9 mouse cellular contexts compared by ENCODE assay signal in genomic region chr11:100713174-100713573, GRCm38 (mm10). TPM values are rescaled to one million over a fixed set of nuclear protein-coding genes. Genes with fewer than 3 reads are reported as not detected.
A peak's percentile ranks its signal among the peaks of the same experiment; 100 is the strongest.
DNase-seq lines count a peak whose midpoint lies in the region; ATAC-seq and TF ChIP-seq lines count a peak whose summit lies in the region.
"Had no signal": no experiment of that assay in that cellular context is flagged by ENCODE, and none has a peak within 500 bp of the region (broad histone marks: within the 10 kb centered on the region; RNA-seq: fewer than 3 reads in every experiment).

No protein-coding gene starts in this region.

- H3K36me3 ChIP-seq in kidney, embryonic 16.5 days (ENCODE audit: insufficient read depth, low read length), result peaks cover 43% of the 10 kb centered on the region
- H3K36me3 ChIP-seq in hindbrain, embryonic 14.5 days (replicated peaks; ENCODE audit: control insufficient read depth, insufficient read depth), result peaks cover 54% of the 10 kb centered on the region
- H3K36me3 ChIP-seq in midbrain, postnatal 0 days (ENCODE audit: insufficient read depth, low read length), result peaks cover 38% of the 10 kb centered on the region

- TF ChIP-seq CTCF in cortical plate, adult 2 months (IDR thresholded peaks at IDR 0.05; ENCODE audit: extremely low read depth, insufficient read depth, low read length), result no peak
- no peak for TF ChIP-seq CTCF in midbrain, postnatal 0 days (IDR thresholded peaks at IDR 0.05)

- H3K4me1 ChIP-seq in kidney, embryonic 16.5 days (ENCODE audit: insufficient read depth, low read length), result peaks cover 29% of the 10 kb centered on the region
- H3K4me1 ChIP-seq in cortical plate, adult 2 months (ENCODE audit: control insufficient read depth, insufficient read depth, low read length), result peaks cover 5% of the 10 kb centered on the region; the same call in 1 of the 2 replicates
- H3K4me1 ChIP-seq in hindbrain, embryonic 14.5 days (replicated peaks; ENCODE audit: control insufficient read depth, insufficient read depth, low read length), result peaks cover 13% of the 10 kb centered on the region
- peaks cover 8% of the 10 kb centered on the region; the same call in 1 of the 2 replicates for H3K4me1 ChIP-seq in midbrain, postnatal 0 days (ENCODE audit: insufficient read depth, low read length)

- peak overlapping the region; percentile 58; the same call in 1 of the 2 replicates for H3K9ac ChIP-seq in kidney, embryonic 16.5 days (replicated peaks; ENCODE audit: low read length)
- H3K9ac ChIP-seq in hindbrain, embryonic 14.5 days, result 0 out of 2 replicates have a peak overlapping the region, but pooled peaks have one; percentile 39
- H3K9ac ChIP-seq in midbrain, postnatal 0 days (replicated peaks; ENCODE audit: low read length, poor library complexity, severe bottlenecking), result peak overlapping the region; percentile 46; the same call in 1 of the 2 replicates

- WGBS in kidney, embryonic 16.5 days, result 67% methylated on average over 4 of the region's 4 CpGs
- 63% methylated on average over 4 of the region's 4 CpGs for WGBS in hindbrain, embryonic 14.5 days
- WGBS in midbrain, postnatal 0 days, result 79% methylated on average over 4 of the region's 4 CpGs

- H3K4me2 ChIP-seq in kidney, embryonic 16.5 days (replicated peaks; ENCODE audit: low read depth, low read length), result peak overlapping the region; percentile 55
- H3K4me2 ChIP-seq in hindbrain, embryonic 14.5 days (replicated peaks), result peak overlapping the region; percentile 35; the same call in 1 of the 2 replicates
- H3K4me2 ChIP-seq in midbrain, postnatal 0 days (ENCODE audit: low read depth, low read length, poor library complexity, severe bottlenecking), result no peak overlapping the region

- H3K4me3 ChIP-seq in kidney, embryonic 16.5 days (ENCODE audit: low read length), result peak overlapping the region; percentile 31; the same call in 1 of the 2 replicates
- H3K4me3 ChIP-seq in cortical plate, adult 2 months (ENCODE audit: insufficient read depth, low read length), result no peak overlapping the region
- no peak overlapping the region for H3K4me3 ChIP-seq in hindbrain, embryonic 14.5 days (replicated peaks; ENCODE audit: low read length)
- H3K4me3 ChIP-seq in midbrain, postnatal 0 days (ENCODE audit: low read depth, low read length), result no peak overlapping the region

- no peaks in the 10 kb centered on the region for H3K27me3 ChIP-seq in kidney, embryonic 16.5 days (ENCODE audit: insufficient read depth, low read length)
- no peaks in the 10 kb centered on the region for H3K27me3 ChIP-seq in hindbrain, embryonic 14.5 days (ENCODE audit: control insufficient read depth, insufficient read depth, low read length)
- H3K27me3 ChIP-seq in midbrain, postnatal 0 days (ENCODE audit: insufficient read depth, low read length), result no peaks in the 10 kb centered on the region

- no peak for TF ChIP-seq POLR2A in cortical plate, adult 2 months (IDR thresholded peaks at IDR 0.05; ENCODE audit: extremely low read depth, insufficient read depth, low read length)

- no peak for DNase-seq in kidney, adult 8-10 months
- no peak for DNase-seq in hindbrain, embryonic 14.5 days (ENCODE audit: low spot score)
- DNase-seq in midbrain, postnatal 0 days (ENCODE audit: low spot score), result no peak
- no peak for DNase-seq in gastrocnemius, postnatal 4 days (ENCODE audit: low spot score in 2 of 2)
- no peak for DNase-seq in cerebellum, adult 11 months
- DNase-seq in thymus, postnatal 10 days (ENCODE audit: low spot score in 2 of 2), result no peak

- H3K27ac ChIP-seq in kidney, embryonic 16.5 days (ENCODE audit: low read length), result peak overlapping the region; percentile 48
- peak overlapping the region; percentile 27; the same call in 1 of the 2 replicates for H3K27ac ChIP-seq in cortical plate, adult 2 months (ENCODE audit: insufficient read depth, low read length)
- no peak overlapping the region for H3K27ac ChIP-seq in hindbrain, embryonic 14.5 days
- H3K27ac ChIP-seq in midbrain, postnatal 0 days (ENCODE audit: low read depth, low read length), result no peak overlapping the region

- H3K9me3 ChIP-seq in kidney, embryonic 16.5 days (ENCODE audit: low read length), result no peaks in the 10 kb centered on the region
- no peaks in the 10 kb centered on the region for H3K9me3 ChIP-seq in hindbrain, embryonic 14.5 days (ENCODE audit: control insufficient read depth, low read length)
- H3K9me3 ChIP-seq in midbrain, postnatal 0 days (ENCODE audit: low read length), result no peaks in the 10 kb centered on the region

- no peak for ATAC-seq in kidney, embryonic 16.5 days (ENCODE audit: low FRiP score, low TSS enrichment)
- ATAC-seq in hindbrain, embryonic 14.5 days (ENCODE audit: low FRiP score), result no peak
- ATAC-seq in midbrain, postnatal 0 days (ENCODE audit: low FRiP score), result no peak

RNA-seq across cellular contexts. Expression of gene Hspb9, which starts 0.5 kb away (rescaled TPM):
- 0.33 TPM in 1 of 2 replicates, not detected in the other for polyA plus RNA-seq in kidney, embryonic 16.5 days (2015; fragmentation: Nextera tagmentation; extraction: Ambion mirVana)
- polyA plus RNA-seq in cortical plate, adult 2 months (2012; rRNA removed), result 0.19 TPM in 1 of 2 replicates, not detected in the other
- not detected in 2 replicates for polyA plus RNA-seq in hindbrain, embryonic 14.5 days (2014; fragmentation: Nextera tagmentation; extraction: Ambion mirVana)
- not detected in 2 replicates for total RNA-seq in midbrain, postnatal 0 days (2014; rRNA removed)
- not detected in 2 replicates for polyA plus RNA-seq in midbrain, postnatal 0 days (2015; fragmentation: Nextera tagmentation; extraction: Ambion mirVana)
- not detected for total RNA-seq in gastrocnemius, postnatal 4 days (2021)
- polyA plus RNA-seq: neural tube, embryonic 14.5 days had no signal

RNA-seq across cellular contexts. Expression of gene Kat2a, which starts 0.9 kb away (rescaled TPM):
- 62.4 and 63.7 TPM in 2 replicates for polyA plus RNA-seq in kidney, embryonic 16.5 days (2015; fragmentation: Nextera tagmentation; extraction: Ambion mirVana)
- 64.4 and 65.2 TPM in 2 replicates for polyA plus RNA-seq in cortical plate, adult 2 months (2012; rRNA removed)
- 57.8 and 64.1 TPM in 2 replicates for polyA plus RNA-seq in hindbrain, embryonic 14.5 days (2014; fragmentation: Nextera tagmentation; extraction: Ambion mirVana)
- total RNA-seq in midbrain, postnatal 0 days (2014; rRNA removed), result 62.8 and 75.6 TPM in 2 replicates
- 69.9 and 70.0 TPM in 2 replicates for polyA plus RNA-seq in midbrain, postnatal 0 days (2015; fragmentation: Nextera tagmentation; extraction: Ambion mirVana)
- total RNA-seq in gastrocnemius, postnatal 4 days (2021), result 10 to 100 TPM; 20.6 to 21.6 TPM

RNA-seq across cellular contexts. Expression of gene Dhx58, which starts 9.1 kb away (rescaled TPM):
- polyA plus RNA-seq in kidney, embryonic 16.5 days (2015; fragmentation: Nextera tagmentation; extraction: Ambion mirVana), result 2.6 and 3.2 TPM in 2 replicates
- 3.3 and 3.7 TPM in 2 replicates for polyA plus RNA-seq in cortical plate, adult 2 months (2012; rRNA removed)
- 0.85 and 1.7 TPM in 2 replicates for polyA plus RNA-seq in hindbrain, embryonic 14.5 days (2014; fragmentation: Nextera tagmentation; extraction: Ambion mirVana)
- 2.4 and 3.8 TPM in 2 replicates for total RNA-seq in midbrain, postnatal 0 days (2014; rRNA removed)
- 1.8 and 2.2 TPM in 2 replicates for polyA plus RNA-seq in midbrain, postnatal 0 days (2015; fragmentation: Nextera tagmentation; extraction: Ambion mirVana)
- 1 to 10 TPM; 1.0 to 1.1 TPM for total RNA-seq in gastrocnemius, postnatal 4 days (2021)

RNA-seq across cellular contexts. Expression of gene Zfp385c, which starts 20.9 kb away (rescaled TPM):
- 0.32 and 0.69 TPM in 2 replicates for polyA plus RNA-seq in kidney, embryonic 16.5 days (2015; fragmentation: Nextera tagmentation; extraction: Ambion mirVana)
- 0.17 and 0.62 TPM in 2 replicates for polyA plus RNA-seq in cortical plate, adult 2 months (2012; rRNA removed)
- 0.20 and 0.31 TPM in 2 replicates for polyA plus RNA-seq in hindbrain, embryonic 14.5 days (2014; fragmentation: Nextera tagmentation; extraction: Ambion mirVana)
- 0.66 and 2.5 TPM in 2 replicates for total RNA-seq in midbrain, postnatal 0 days (2014; rRNA removed)
- 0.53 and 0.98 TPM in 2 replicates for polyA plus RNA-seq in midbrain, postnatal 0 days (2015; fragmentation: Nextera tagmentation; extraction: Ambion mirVana)
- 1 to 10 TPM; 1.9 to 2.2 TPM for total RNA-seq in gastrocnemius, postnatal 4 days (2021)

RNA-seq across cellular contexts. Expression of gene Rab5c, which starts 24.8 kb away (rescaled TPM):
- 41.9 and 47.1 TPM in 2 replicates for polyA plus RNA-seq in kidney, embryonic 16.5 days (2015; fragmentation: Nextera tagmentation; extraction: Ambion mirVana)
- polyA plus RNA-seq in cortical plate, adult 2 months (2012; rRNA removed), result 196 and 207 TPM in 2 replicates
- polyA plus RNA-seq in hindbrain, embryonic 14.5 days (2014; fragmentation: Nextera tagmentation; extraction: Ambion mirVana), result 80.5 and 105 TPM in 2 replicates
- total RNA-seq in midbrain, postnatal 0 days (2014; rRNA removed), result 218 and 250 TPM in 2 replicates
- 33.8 and 34.4 TPM in 2 replicates for polyA plus RNA-seq in midbrain, postnatal 0 days (2015; fragmentation: Nextera tagmentation; extraction: Ambion mirVana)
- 10 to 100 TPM; 76.7 to 79.7 TPM for total RNA-seq in gastrocnemius, postnatal 4 days (2021)

Comparison
In these comparisons a context has a peak if more than half of its experiments do, and no peak if none do; other contexts are left out.
1. H3K27ac ChIP-seq: peak in kidney, embryonic 16.5 days (single experiment) and cortical plate, adult 2 months (single experiment); none in hindbrain, embryonic 14.5 days (single experiment) and midbrain, postnatal 0 days (single experiment).
2. Peak in every context shown above with its lines, with median percentiles within 50 percentile points of each other: H3K9ac ChIP-seq.